Mouse (Mus musculus): ENCODE measurements around the gene Tor2a.

Gene Tor2a

DNA sequence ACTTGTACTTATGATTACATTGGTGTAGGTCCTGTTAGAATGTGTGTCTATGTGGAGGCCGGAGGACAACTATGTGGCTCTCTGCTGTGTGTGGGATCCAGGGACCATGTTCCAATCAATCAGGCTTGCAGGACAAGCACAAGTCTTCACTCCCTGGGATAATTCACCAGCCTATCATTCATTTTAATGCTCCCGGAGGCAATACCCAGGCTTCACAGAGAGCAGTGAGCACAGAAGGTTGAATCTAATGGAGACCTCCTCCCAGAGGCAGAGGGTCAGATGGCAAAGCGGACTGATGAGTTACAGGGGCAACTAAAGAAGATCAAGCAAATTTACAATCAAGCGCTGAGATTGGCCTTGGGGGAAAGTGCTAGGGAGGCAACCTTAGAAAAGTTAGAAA, 27.5 kb upstream of the Tor2a start:
- DNase-seq (ENCODE audit: low spot score) = no peak

DNA sequence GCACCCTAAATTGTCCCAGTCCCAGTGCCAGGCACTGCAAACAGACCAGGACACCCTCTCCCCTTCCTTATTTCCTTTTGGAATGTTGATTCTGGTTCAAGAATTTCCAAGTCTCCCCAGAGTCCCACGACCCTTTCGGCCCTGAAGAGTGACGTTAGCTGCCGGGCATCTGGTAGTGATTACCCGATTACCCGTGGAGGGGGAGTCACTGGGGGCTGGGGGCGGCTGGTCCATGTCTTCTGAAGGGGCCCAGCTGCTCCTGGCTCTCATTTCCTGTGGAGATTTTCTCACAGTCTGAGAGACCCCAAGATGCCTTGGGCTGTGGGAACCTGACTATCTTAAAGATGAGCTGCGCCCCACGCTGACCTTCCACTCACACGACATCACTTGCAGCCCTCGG, 26.2 kb upstream of the Tor2a start:
- no peak for DNase-seq (ENCODE audit: low spot score)

DNA sequence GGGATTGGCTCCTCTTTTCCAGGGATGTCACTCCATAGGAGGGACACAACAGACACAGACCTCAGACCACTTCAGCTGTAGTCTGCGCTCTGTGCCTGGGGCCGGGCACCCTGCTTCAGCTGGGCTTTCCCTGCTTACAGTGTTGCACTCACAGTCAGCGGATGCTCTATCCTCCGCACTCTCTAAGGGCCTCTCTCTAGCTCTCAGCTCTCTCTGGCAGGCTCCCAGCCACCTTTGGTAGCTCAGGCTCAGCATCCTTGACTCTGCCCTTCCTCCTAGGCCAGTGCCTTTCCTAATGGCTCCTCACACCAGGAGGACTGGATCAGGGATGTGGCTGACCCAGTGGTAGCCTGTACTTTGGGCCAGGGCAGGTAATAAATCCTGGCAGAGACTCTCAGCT, 25.1 kb upstream of the Tor2a start:
- DNase-seq (ENCODE audit: low spot score) = no peak

DNA sequence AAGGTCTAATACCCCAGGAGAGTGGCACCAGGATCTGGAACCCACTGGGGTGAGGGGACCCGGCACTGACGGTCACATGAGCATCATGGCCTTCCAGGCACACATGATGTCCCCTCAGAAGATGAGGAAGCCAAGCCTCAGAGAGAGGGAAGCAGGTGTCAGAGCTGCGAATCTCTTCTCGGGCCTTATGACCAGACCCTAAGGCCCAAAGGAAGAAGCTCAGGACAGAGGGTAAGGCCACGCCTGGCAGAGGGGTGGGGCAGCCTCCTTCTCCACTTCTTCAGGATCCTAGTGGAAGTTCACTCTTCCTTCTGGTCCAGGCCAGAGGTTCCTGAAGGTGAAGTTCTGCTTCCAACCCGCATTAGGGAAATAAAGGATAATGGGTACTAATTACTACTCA, 24.3 kb upstream of the Tor2a start:
- DNase-seq (ENCODE audit: low spot score) = no peak

DNA sequence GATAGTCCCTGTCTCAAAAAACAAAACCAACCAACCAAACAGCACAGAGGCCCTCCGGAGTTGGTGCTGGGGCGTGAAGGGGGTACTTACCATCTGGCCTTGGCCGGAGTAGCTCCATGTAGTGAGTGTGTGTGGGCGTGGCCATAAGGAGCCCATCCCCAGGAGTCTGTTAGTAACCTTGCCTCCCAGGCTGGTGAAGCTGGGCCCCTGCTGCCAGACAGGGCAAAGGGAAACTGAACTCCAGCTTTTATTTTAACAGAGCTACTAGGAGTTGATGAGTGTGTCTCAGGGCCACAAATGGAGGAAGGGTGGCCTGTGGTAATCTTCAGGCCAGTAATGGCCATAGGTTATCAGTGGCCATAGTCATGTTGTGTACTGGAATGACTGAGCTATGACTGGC, 22.6 kb upstream of the Tor2a start:
- no peak for DNase-seq (ENCODE audit: low spot score)

DNA sequence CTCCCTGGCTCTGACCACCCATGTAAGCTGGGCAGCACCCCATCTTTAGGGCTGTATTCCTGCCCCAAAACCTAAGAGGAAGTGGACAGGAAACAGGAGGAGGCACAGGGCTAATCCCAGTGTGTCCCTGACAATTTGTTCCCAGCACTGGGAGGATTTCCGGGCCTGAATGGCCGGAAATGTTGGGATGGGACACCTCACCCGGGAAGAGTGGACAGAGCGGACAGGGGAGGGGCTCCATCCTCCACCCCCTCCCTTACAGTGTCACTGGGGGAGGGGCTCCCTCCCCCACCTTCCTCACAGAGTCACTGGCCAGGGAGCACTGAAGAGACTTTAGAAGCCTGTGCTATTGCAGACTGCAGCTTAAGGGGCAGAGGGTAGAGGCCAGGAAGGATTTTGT, 22.1 kb upstream of the Tor2a start:
- DNase-seq (ENCODE audit: low spot score) = no peak

DNA sequence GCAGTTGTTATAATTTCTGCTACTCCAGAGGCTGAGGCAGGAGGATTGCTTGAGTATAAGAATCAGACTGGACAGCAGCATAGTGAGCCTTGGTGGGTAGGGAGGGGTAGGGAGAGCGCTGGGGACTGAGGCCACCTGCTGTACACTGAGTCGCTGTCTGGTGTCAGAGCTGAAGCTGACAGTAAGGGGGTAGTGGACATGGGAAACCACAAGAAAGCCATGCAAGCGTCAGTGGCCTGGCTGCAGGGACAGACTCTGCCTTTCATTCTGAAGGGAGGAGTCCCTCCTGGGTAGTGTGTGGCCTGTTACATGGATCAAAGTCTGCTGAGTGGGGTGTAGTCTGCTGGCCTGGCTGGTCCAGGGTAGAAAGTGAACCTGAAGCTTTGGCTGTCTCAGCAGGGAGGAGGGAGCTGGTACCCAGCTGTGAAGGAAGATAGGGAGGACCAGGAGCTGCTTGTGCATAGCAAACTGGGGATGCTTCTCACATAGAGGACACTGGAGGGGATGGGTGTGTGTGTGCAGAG, 20.7 kb upstream of the Tor2a start:
- no peak for DNase-seq (ENCODE audit: low spot score)

DNA sequence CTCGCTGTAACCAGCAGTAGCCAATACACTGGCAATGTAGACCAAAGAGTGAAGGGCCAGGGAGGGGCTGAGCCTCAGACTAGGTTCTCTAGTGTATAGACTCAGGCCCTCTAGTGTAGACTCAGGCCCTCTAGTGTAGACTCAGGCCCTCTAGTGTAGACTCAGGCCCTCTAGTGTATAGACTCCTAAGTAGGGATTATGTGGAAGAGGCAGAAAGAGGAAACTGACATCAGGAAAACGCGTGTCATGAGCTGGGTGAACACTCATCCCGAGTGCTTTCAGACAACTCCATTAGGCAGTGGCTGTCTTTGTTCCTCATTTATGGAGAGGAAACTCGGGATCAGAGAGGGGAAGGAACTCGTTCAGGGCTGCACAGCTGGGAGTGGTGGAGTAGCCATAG, 20.0 kb upstream of the Tor2a start:
- DNase-seq (ENCODE audit: low spot score) = no peak

DNA sequence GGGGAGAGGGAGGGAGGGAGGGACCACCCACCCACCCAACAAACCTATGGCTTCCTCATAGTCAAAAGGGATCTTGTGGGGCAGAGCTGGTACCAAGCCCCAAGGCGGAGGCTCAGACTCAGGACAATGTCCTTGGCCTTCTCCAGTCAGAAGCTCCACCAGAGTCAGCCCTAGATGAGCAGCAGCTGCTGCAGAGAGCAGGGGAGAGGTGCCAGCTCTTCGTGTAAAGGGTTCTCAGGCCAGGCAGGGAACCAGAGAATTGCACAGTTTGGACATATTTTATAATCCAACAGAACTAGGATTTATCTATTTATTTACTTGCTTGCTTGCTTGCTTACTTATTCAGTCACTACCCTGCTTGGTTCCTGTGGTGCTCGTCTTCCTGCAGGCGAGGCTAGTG, 17.7 kb upstream of the Tor2a start:
- no peak for DNase-seq (ENCODE audit: low spot score)

DNA sequence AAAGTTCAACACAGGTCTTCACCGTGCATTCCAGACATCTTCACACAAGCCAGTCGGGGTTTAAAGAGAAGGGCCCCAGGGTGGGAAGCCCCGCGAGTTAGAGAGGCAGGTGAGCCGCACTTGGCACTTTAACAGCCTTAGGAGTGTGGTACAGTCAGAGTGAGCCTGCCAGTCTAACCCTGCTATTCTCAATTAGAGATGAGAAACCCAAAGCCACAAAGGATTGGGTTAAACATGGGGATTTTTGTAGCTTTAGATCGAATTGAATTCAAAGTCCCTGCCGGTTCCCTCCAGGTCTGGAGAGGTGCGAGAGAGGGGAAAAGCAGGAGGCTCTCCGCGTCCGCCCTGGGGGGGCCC, 16.1 kb upstream of the Tor2a start, which contains the start of gene 6330409D20Rik:
TSS of gene 6330409D20Rik (minus strand) at position 101 of the 357 bp plus-strand sequence.
- DNase-seq (ENCODE audit: low spot score) = no peak

DNA sequence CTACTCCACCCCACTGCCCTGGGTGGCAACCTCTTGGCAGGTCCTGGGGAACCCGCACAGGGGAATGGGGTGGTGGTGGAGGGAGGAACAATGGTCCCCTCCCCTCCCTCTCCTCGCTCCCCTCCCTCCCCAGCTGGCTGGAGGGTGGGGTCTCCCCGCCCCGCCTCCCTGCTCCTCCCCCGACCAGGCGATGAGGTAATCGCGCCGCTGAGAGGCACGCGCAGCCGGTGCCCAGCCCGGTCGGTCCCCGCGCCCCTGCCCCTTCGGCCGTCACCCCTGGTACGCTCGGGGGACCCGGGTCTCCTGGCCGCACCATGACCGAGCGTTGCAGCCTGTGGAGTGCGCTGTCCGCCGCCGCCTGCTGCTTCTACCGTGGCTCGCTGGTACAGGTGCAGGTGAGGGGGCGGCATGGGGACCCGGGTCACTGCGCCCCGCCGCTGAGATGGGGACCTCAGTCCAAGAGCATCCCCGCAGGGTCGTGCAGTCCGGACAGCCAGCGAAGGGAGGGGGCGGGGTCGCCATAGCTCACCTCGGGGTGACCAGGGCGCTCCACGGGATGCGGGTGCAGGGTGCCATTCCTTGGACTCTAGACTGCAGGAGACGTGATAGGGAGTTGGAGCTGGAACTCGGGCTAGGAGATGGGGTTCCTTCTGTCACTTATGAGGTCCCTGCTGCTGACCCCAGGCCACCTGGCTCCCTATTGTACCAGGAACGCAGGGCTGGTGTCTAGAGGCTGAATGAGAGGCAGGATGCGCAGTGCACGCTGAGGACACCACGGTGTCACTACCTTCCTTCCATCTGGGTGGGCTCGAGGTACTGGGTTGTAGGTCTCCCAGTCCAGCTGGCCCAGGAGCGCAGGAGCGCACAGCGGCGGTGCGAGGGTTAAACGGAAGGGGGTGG, 15.5 kb upstream of the Tor2a start:
- DNase-seq (ENCODE audit: low spot score) = no peak

DNA sequence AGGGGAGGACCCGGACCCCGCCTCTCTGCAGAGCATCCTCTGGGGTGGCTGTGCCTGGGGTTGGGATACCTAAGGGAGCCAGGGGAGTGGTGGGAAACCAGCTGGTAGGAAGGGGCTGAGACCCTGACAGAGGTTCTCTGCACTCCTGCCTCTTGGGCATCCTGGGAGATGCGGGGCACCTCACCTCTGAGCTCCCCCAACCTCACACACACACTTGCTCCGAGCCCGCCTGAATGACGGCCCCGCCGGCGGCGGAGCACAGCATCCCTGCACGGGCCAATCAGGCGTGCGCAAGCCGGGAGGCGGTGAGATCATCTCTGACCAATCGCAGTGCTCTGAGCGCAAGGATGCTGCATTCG, 14.9 kb upstream of the Tor2a start:
- no peak for DNase-seq (ENCODE audit: low spot score)

DNA sequence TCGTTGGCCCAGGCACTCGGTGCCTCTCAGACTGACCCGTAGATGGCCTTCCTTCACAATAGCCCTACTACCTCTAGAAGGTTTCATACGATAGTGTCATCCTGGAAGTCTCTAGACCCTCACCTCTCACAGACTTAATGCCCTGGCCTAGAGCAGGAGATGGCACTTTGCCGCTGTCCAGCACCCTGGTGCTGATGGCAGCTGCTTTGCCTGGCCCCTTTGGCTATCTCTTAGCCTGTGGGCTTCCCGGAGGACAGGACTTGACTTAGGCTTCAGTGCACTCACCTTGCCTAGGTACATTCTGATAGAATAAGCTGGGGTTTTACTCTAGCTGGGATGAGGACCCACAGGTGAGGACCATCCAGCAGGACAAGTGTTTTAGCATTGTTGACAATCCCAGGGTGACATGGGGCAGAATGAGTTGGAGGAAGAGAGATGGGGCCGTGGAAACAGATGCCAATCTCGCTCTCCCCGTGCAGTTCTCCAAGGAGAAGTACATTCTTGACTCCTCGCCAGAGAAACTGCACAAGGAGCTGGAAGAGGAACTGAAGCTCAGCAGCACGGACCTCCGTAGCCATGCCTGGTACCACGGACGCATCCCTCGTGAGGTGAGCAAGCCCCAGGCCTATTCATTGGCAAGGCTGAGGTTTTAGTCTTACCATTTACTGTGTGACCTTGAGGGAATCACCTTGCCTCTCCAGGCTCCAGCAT, 12.6 kb upstream of the Tor2a start:
- DNase-seq (ENCODE audit: low spot score) = no peak

DNA sequence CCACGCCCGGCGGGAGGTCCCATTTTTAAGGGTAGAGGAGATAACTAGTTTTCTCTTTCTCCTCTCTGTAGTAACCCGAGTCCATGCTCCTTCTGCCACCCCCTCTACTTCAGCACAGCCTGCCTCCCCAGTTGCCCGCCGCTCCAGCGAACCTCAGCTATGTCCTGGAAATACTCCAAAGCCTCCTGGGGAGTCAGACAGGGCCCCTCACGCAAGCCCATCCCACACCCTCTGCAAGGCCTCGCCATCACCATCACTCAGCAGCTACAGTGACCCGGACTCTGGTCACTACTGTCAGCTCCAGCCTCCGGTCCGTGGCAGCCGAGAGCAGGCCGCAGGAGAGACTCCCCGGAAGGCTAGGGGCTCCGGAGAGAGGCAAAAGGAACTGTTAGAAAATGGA, 8.0 kb upstream of the Tor2a start:
- no peak for DNase-seq (ENCODE audit: low spot score)

DNA sequence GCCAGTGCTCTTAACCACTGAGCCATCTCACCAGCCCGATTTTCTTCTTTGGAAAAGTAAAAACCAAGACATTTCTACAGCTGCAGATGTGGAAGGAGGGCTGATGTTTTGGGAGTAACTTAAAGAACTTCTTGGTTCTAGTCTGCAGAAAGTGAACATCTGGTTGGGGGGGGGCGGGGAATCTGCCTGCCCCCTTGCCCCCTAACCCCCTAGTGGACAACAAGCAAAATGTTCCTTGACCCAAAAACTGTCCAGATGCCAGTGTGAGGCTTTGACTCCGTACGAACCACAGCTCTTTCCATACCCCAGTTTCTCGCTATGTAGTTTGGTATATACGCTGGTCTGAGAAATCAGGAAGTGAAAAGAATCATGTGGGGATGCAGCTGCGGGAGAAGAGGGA, 6.8 kb upstream of the Tor2a start:
- DNase-seq (ENCODE audit: low spot score) = no peak

DNA sequence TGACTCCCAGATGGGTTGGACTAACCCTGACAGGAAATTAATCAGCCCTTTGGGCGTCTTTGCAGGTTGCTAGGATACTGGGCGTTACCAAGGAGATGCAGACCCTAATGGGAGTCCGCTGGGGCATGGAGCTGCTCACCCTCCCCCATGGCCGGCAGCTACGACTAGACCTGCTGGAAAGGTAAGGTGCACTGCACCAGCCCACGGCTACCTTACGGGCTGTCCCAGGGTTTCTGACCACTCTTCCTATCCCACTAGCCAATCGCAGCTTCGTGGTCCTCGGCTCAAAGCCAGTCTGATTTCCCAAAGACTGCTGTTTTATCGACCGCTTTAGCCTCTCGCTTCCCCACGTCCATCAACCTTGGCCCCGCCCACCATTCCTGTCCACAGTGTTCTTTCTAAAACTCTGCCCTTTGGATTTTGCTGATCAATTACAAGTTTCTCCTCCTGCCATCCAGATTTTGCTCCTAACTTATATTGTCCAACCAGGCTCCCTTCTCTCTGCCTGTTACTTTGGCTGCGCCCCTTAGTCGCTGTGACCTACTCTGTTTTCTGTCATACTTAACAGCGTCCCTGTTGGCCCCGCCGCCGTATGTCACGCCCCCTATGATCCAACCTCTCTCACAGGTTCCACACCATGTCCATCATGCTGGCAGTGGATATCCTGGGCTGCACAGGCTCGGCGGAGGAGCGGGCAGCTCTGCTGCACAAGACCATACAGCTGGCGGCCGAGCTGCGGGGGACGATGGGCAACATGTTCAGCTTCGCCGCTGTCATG, 6.0 kb upstream of the Tor2a start:
- no peak for DNase-seq (ENCODE audit: low spot score)

DNA sequence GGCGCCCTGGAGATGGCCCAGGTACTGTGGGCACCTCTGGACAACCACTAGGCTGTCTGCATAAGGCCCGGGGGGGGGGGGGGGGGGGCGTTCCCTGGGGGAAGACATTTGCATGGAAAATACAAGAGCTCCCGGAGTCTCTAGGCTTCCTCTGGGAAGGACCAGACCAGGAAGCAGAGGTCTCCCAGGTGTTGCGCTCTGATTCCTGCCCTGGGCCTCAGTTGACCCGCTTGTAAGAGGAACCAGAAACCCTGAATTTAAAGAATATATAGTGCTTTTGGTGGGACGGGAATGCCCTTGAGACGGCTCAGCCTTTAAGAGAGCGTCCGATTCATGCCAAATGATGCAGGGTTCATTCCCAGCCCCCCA, 5.4 kb upstream of the Tor2a start:
- no peak for DNase-seq (ENCODE audit: low spot score)

DNA sequence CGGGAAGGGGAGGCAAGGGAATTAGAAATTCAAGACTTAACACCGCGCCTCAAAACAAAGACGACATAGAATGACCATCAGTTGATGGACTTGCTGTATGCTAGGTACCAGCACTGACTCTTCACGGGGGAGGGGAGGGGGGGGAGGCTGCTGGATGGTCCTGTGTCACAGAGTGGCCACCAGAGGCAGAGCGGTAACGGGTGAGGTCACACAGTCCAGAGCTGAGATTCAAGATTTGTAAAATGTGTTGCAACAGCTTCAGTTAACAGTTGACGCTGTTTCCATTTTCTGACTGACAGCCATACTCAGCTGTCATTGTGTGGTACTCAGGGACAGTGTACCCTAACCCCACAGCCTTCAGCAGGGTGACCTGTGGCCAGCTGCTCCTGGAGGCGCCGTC, 4.9 kb upstream of the Tor2a start:
- no peak for DNase-seq (ENCODE audit: low spot score)

DNA sequence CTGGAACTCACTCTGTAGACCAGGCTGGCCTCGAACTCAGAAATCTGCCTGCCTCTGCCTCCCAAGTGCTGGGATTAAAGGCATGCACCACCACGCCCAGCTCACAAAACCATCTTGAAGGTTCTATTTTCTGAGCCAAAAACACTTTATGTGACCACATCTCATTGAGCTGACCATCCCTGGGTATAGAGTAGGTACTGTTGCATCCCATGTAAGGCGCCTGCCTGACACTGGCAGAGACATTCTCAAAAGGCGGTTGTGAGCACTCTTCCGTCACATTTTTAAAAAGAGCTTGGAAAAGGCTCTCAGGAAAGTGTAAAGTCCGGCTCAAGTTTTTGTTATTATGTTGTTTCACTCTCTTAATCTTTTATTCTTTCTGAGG, 369 bp upstream of the Tor2a start:
- no peak for DNase-seq (ENCODE audit: low spot score)

DNA sequence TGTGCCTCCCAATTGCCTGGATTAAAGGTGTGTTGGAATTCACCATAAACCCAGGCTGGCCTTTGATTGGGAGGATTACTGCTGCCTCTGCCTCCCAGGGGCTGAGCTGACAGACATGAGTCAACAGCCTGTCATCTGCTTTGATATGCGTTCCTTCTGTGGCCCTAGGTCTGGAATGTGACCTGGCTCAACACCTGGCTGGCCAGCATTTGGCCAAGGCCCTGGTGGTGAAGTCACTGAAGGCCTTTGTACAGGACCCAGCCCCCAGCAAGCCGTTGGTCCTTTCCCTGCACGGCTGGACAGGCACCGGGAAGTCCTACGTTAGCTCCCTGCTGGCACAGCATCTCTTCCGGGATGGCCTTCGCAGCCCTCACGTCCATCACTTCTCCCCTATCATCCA, 1.5 kb downstream of the Tor2a start:
- DNase-seq (ENCODE audit: low spot score) = no peak

DNA sequence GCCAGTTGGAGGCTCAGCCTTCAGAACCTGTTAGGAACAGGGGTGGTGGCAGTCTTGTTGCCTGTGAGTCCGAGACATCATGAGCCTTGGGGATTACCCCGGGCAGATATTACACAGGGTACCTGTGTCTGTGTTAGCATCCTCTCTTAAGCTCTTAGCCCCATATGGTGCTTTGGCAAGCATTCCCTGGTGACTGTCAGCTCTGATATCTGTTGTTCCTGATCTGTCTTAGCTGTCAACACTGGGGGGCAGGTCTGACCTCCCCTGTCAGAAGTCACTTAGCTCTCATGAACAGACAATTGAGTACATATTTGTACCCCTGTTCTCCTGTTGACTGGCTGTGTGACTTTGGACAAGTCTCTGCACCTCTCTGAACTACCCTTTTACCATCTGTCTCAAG, 2.0 kb downstream of the Tor2a start:
- DNase-seq (ENCODE audit: low spot score) = no peak

DNA sequence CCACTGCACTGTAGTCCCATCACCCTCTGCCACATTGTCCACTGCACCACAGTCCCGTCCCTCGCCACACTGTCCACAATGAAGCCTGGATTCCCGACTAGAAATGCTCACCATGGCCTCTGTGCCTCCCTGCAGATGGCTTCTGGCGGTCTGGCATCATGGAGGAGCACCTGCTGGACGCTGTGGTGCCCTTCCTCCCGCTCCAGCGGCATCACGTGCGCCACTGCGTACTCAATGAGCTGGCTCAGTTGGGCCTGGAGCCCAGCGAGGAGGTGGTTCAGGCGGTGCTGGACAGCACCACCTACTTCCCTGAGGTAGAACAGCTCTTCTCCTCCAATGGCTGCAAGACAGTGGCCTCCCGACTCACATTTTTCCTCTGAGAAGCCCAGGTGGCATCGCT, 4.3 kb downstream of the Tor2a start:
- DNase-seq (ENCODE audit: low spot score) = no peak

DNA sequence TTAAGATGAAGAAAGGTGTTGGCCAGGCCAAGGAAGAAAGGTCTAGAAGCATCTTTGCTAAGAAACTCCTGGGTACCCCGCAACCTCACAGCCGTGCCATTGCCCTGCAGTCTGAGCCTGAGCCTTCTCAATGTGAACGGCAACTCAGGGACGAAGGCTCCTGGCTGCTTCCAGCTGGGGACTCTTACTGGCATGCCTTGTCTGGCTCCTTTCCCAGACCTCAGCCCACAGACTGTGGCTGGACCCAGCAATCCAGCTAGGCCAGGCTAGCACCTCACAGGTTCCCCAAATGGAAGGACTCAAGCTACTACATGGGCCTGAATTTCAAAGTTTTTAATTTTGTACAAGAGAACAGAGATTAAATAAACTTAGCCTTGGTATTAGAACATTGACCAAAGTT, 4.8 kb downstream of the Tor2a start:
- no peak for DNase-seq (ENCODE audit: low spot score)
